Mouse (Mus musculus) limb, embryonic 12.5 days (tissue): Measurements from ENCODE around the gene Tssk6. TPM values are rescaled to one million over a fixed set of nuclear protein-coding genes. Genes with fewer than 3 reads are reported as not detected.
A peak's percentile ranks its signal among the peaks of the same experiment; 100 is the strongest.

Experiments used
- ATAC-seq: fragments of 200-750 bp; cut with Nextera tagmentation; 2 replicates; pipeline ENCODE4 v1.8.0; 2017; ENCODE audit warnings: low read depth, moderate TSS enrichment; ENCODE audit not compliant: insufficient number of reproducible peaks, insufficient read depth, low FRiP score, low TSS enrichment
- H3K27ac ChIP-seq: fragments of 300-500 bp; sonication (generic); 2 replicates; pipeline ENCODE4 v1.5.1; 2016; ENCODE audit warnings: mild to moderate bottlenecking, moderate library complexity
- H3K27me3 ChIP-seq: fragments of 300-500 bp; sonication (generic); 2 replicates; pipeline ENCODE4 v1.6.1; 2016; ENCODE audit warnings: mild to moderate bottlenecking, moderate library complexity
- H3K36me3 ChIP-seq: fragments of 300-500 bp; sonication (generic); 2 replicates; pipeline ENCODE4 v1.6.1; 2016; ENCODE audit warnings: mild to moderate bottlenecking, moderate library complexity
- H3K4me1 ChIP-seq: fragments of 300-500 bp; sonication (generic); replicated peaks from 2 replicates; pipeline ENCODE4 v1.6.1; 2016
- H3K4me2 ChIP-seq: fragments of 300-500 bp; sonication (generic); 2 replicates; pipeline ENCODE4 v1.6.1; 2016; ENCODE audit warnings: mild to moderate bottlenecking, moderate library complexity
- H3K4me3 ChIP-seq: fragments of 300-500 bp; sonication (generic); replicated peaks from 2 replicates; pipeline ENCODE4 v1.5.1; 2016; ENCODE audit warnings: mild to moderate bottlenecking
- H3K9ac ChIP-seq: fragments of 300-500 bp; sonication (generic); replicated peaks from 2 replicates; pipeline ENCODE4 v1.6.1; 2016; ENCODE audit warnings: mild to moderate bottlenecking, moderate library complexity
- H3K9me3 ChIP-seq: fragments of 300-500 bp; sonication (generic); 2 replicates; pipeline ENCODE4 v1.6.1; 2016; ENCODE audit warnings: mild to moderate bottlenecking, moderate library complexity
- WGBS: fragments of 180-500 bp; shearing (Covaris S2); methylation state at CpG from one replicate; pipeline ENCODE4 v1.1.7; 2016; 5-methylcytosine and 5-hydroxymethylcytosine counted together
- polyA plus RNA-seq: library from polyadenylated mRNA; unstranded; fragments of >200 nt; fragmentation: Nextera tagmentation; extraction: Ambion mirVana; gene quantifications from 2 replicates; pipeline ENCODE4 v1.2.1, GENCODE M21; 2016

Gene Tssk6
- polyA plus RNA-seq, 1 experiment from 2014 or later = 7.3 TPM

- Histone ChIP-seq H3K9me3 (no peaks in the 10 kb centered on the region), H3K36me3 (peaks cover 6% of the 10 kb centered on the region), H3K4me2 (peak within 1 kb of the TSS; percentile 50), H3K27me3 (peaks cover 99% of the 10 kb centered on the region), H3K4me3 (peak within 1 kb of the TSS; percentile 30), H3K9ac (peak within 1 kb of the TSS; percentile 9), H3K27ac (no peak within 1 kb of the TSS), H3K4me1 (peaks cover 37% of the 10 kb centered on the region)
- ATAC-seq = 0 out of 2 replicates have a peak, but pooled peaks have one; percentile 17
- 2% methylated on average over 60 of the region's 60 CpGs for WGBS
Observed at GRCm38 (mm10) chr8:69887289-69888243, 14.4 kb upstream of the Tssk6 start, which contains the start of gene Cilp2. Gene Cilp2, minus strand, starts transcription at chr8:69887687.

GRCm38 (mm10) chr8:69888244-69888866 is 13.6 kb upstream of the Tssk6 start:
- H3K9ac ChIP-seq = no peak overlapping the region
- peaks cover 13% of the 10 kb centered on the region for H3K36me3 ChIP-seq
- peak overlapping the region; percentile 50 for H3K4me2 ChIP-seq
- peaks cover 93% of the 10 kb centered on the region for H3K27me3 ChIP-seq
- ATAC-seq = no peak
- no peaks in the 10 kb centered on the region for H3K9me3 ChIP-seq
- H3K4me1 ChIP-seq = peaks cover 37% of the 10 kb centered on the region
- H3K4me3 ChIP-seq = peak overlapping the region; percentile 30
- 7% methylated on average over 24 of the region's 24 CpGs for WGBS
- no peak overlapping the region for H3K27ac ChIP-seq

- H3K27me3 ChIP-seq = peaks cover 88% of the 10 kb centered on the region
- H3K4me3 ChIP-seq = peak overlapping the region; percentile 30
- H3K9ac ChIP-seq = no peak overlapping the region; the same call in 1 of the 2 replicates
- peaks cover 19% of the 10 kb centered on the region for H3K36me3 ChIP-seq
- H3K9me3 ChIP-seq = no peaks in the 10 kb centered on the region
- H3K4me1 ChIP-seq = peaks cover 37% of the 10 kb centered on the region
- WGBS = 4% methylated on average over 32 of the region's 32 CpGs
- H3K27ac ChIP-seq = no peak overlapping the region
- ATAC-seq = no peak
- H3K4me2 ChIP-seq = peak overlapping the region; percentile 50
Observed at GRCm38 (mm10) chr8:69888902-69889301, 13.1 kb upstream of the Tssk6 start.

- Histone ChIP-seq H3K27ac (no peak overlapping the region), H3K9ac (no peak overlapping the region), H3K4me1 (peaks cover 38% of the 10 kb centered on the region), H3K27me3 (peaks cover 68% of the 10 kb centered on the region), H3K4me3 (no peak overlapping the region), H3K4me2 (no peak overlapping the region), H3K36me3 (peaks cover 36% of the 10 kb centered on the region), H3K9me3 (no peaks in the 10 kb centered on the region)
- 41% methylated on average over 19 of the region's 19 CpGs for WGBS
- no peak for ATAC-seq
Observed at GRCm38 (mm10) chr8:69890813-69891241, 11.2 kb upstream of the Tssk6 start.

GRCm38 (mm10) chr8:69893863-69894262 is 8.1 kb upstream of the Tssk6 start:
- 43% methylated on average over 17 of the region's 17 CpGs for WGBS
- H3K36me3 ChIP-seq = peaks cover 55% of the 10 kb centered on the region
- ATAC-seq = no peak
- peaks cover 11% of the 10 kb centered on the region; the same call in 1 of the 2 replicates for H3K4me1 ChIP-seq
- no peak overlapping the region for H3K27ac ChIP-seq
- H3K27me3 ChIP-seq = peaks cover 38% of the 10 kb centered on the region
- no peak overlapping the region for H3K4me3 ChIP-seq
- no peak overlapping the region for H3K9ac ChIP-seq
- no peak overlapping the region for H3K4me2 ChIP-seq
- no peaks in the 10 kb centered on the region for H3K9me3 ChIP-seq

GRCm38 (mm10) chr8:69894836-69895332 is 7.1 kb upstream of the Tssk6 start:
- WGBS = 64% methylated on average over 6 of the region's 6 CpGs
- Histone ChIP-seq H3K4me1 (peaks cover 9% of the 10 kb centered on the region; the same call in 1 of the 2 replicates), H3K4me2 (no peak overlapping the region), H3K27ac (no peak overlapping the region), H3K27me3 (peaks cover 28% of the 10 kb centered on the region), H3K36me3 (peaks cover 61% of the 10 kb centered on the region), H3K9me3 (no peaks in the 10 kb centered on the region), H3K9ac (no peak overlapping the region), H3K4me3 (no peak overlapping the region)
- no peak for ATAC-seq

- Histone ChIP-seq H3K9ac (no peak overlapping the region), H3K9me3 (no peaks in the 10 kb centered on the region), H3K27me3 (peaks cover 17% of the 10 kb centered on the region), H3K27ac (no peak overlapping the region), H3K4me2 (no peak overlapping the region), H3K4me3 (no peak overlapping the region), H3K36me3 (peaks cover 61% of the 10 kb centered on the region), H3K4me1 (peaks cover 18% of the 10 kb centered on the region)
- ATAC-seq = no peak
- 75% methylated on average over 4 of the region's 4 CpGs for WGBS
Observed at GRCm38 (mm10) chr8:69895772-69896451, 6.1 kb upstream of the Tssk6 start.

GRCm38 (mm10) chr8:69897857-69898256 is 4.1 kb upstream of the Tssk6 start:
- Histone ChIP-seq H3K4me2 (no peak overlapping the region), H3K4me1 (peaks cover 28% of the 10 kb centered on the region), H3K4me3 (no peak overlapping the region), H3K36me3 (peaks cover 53% of the 10 kb centered on the region), H3K27ac (no peak overlapping the region), H3K27me3 (no peaks in the 10 kb centered on the region), H3K9ac (no peak overlapping the region), H3K9me3 (no peaks in the 10 kb centered on the region)
- ATAC-seq = no peak
- 85% methylated on average over 6 of the region's 6 CpGs for WGBS

- Histone ChIP-seq H3K4me2 (0 out of 2 replicates have a peak overlapping the region, but pooled peaks have one; percentile 96), H3K36me3 (peaks cover 33% of the 10 kb centered on the region), H3K9me3 (no peaks in the 10 kb centered on the region), H3K4me1 (peaks cover 36% of the 10 kb centered on the region), H3K4me3 (no peak overlapping the region), H3K9ac (no peak overlapping the region), H3K27me3 (no peaks in the 10 kb centered on the region), H3K27ac (no peak overlapping the region)
- WGBS = 90% methylated on average over 2 of the region's 2 CpGs
- no peak for ATAC-seq
Observed at GRCm38 (mm10) chr8:69899876-69900275, 2.1 kb upstream of the Tssk6 start.

GRCm38 (mm10) chr8:69900895-69901451 is 1.0 kb upstream of the Tssk6 start:
- Histone ChIP-seq H3K9ac (peak overlapping the region; percentile 78), H3K4me3 (peak overlapping the region; percentile 68), H3K9me3 (no peaks in the 10 kb centered on the region), H3K36me3 (peaks cover 24% of the 10 kb centered on the region), H3K27me3 (no peaks in the 10 kb centered on the region), H3K4me2 (peak overlapping the region; percentile 96), H3K4me1 (peaks cover 33% of the 10 kb centered on the region), H3K27ac (peak overlapping the region; percentile 86)
- 16% methylated on average over 12 of the region's 12 CpGs for WGBS
- 0 out of 2 replicates have a peak, but pooled peaks have one; percentile 7 for ATAC-seq
